Mouse (Mus musculus) heart, embryonic 13.5 days (tissue): ENCODE results near the gene Gphn. TPM values are rescaled to one million over a fixed set of nuclear protein-coding genes. Genes with fewer than 3 reads are reported as not detected.
A peak's percentile ranks its signal among the peaks of the same experiment; 100 is the strongest.

Source experiments
- ATAC-seq: fragments of 200-750 bp; cut with Nextera tagmentation; 2 replicates; pipeline ENCODE4 v1.8.0; 2017; ENCODE audit warnings: moderate TSS enrichment; ENCODE audit not compliant: insufficient number of reproducible peaks, low FRiP score, low TSS enrichment; ENCODE audit errors: extremely low read depth
- H3K27ac ChIP-seq: fragments of 300-500 bp; sonication (generic); replicated peaks from 2 replicates; pipeline ENCODE4 v1.5.1; 2015; ENCODE audit warnings: moderate library complexity, mild to moderate bottlenecking, inconsistent platforms
- H3K27me3 ChIP-seq: fragments of 300-500 bp; sonication (generic); replicated peaks from 2 replicates; pipeline ENCODE4 v1.6.1; 2015; ENCODE audit warnings: mild to moderate bottlenecking, inconsistent platforms
- H3K36me3 ChIP-seq: fragments of 300-500 bp; sonication (generic); 2 replicates; pipeline ENCODE4 v1.6.1; 2015; ENCODE audit warnings: mild to moderate bottlenecking, inconsistent platforms
- H3K4me1 ChIP-seq: fragments of 300-500 bp; sonication (generic); 2 replicates; pipeline ENCODE4 v1.6.1; 2015; ENCODE audit warnings: inconsistent platforms
- H3K4me2 ChIP-seq: fragments of 300-500 bp; sonication (generic); 2 replicates; pipeline ENCODE4 v1.6.1; 2015; ENCODE audit warnings: inconsistent platforms, mild to moderate bottlenecking, moderate library complexity
- H3K4me3 ChIP-seq: fragments of 300-500 bp; sonication (generic); 2 replicates; pipeline ENCODE4 v1.5.1; 2015; ENCODE audit warnings: moderate library complexity, mild to moderate bottlenecking, inconsistent platforms
- H3K9ac ChIP-seq: fragments of 300-500 bp; sonication (generic); 2 replicates; pipeline ENCODE4 v1.6.1; 2015; ENCODE audit warnings: inconsistent platforms, mild to moderate bottlenecking, moderate library complexity
- H3K9me3 ChIP-seq: fragments of 300-500 bp; sonication (generic); 2 replicates; pipeline ENCODE4 v1.6.1; 2016; ENCODE audit warnings: inconsistent platforms
- WGBS: fragments of 180-500 bp; shearing (Covaris S2); methylation state at CpG from one replicate; pipeline ENCODE4 v1.1.7; 2015; ENCODE audit warnings: mixed read lengths; 5-methylcytosine and 5-hydroxymethylcytosine counted together
- polyA plus RNA-seq: library from polyadenylated mRNA; unstranded; fragments of >200 nt; fragmentation: Nextera tagmentation; extraction: Ambion mirVana; gene quantifications from 2 replicates; pipeline ENCODE4 v1.2.1, GENCODE M21; 2015

Gphn gene
- polyA plus RNA-seq, result 10.2 and 11.6 TPM in 2 replicates

DNA sequence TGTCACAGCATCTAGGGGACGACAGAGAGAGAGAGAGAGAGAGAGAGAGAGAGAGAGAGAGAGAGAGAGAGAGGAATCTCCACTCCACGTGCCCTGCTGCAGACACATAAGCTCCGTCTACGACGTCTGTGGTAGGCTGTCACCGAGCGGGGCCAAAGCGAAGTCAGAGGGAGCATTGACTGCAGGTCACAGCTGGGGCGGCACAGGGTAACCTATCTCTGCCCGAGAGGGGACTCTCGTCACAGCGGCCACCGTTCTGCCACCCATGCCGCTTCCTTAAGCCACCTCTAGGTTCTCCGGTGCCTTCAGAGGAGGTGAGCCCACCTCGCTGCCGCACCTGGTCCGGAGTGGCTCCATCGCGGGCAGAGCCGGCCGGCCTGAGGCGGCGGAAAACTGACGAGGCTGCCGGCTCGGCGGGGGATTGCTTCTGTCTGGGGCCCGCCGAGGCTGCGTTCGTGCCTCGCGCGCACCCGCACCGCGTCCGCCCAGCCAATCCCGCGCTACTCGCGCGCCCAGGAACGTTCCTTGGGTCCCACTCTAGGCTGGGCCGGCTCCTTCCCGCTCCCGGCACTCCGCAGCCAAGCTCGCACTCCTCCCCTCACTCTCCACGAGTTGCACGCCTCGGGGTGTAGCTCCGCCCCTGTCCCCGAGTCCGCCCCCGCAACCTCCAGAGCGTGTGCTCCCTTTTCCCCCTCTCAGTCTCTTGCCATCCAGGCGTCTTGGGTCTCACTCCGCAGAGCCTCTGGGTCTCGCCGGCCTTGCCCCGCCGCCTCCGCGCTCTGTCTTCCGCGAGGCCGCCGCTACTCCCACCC lies at the start of gene Gphn:
Gene Gphn (plus strand): TSS at position 673 of the 812 bp plus-strand sequence.
- Histone ChIP-seq H3K9ac (peak within 1 kb of the TSS; percentile 93), H3K27me3 (no peaks in the 10 kb centered on the region), H3K4me3 (peak within 1 kb of the TSS; percentile 97), H3K36me3 (no peaks in the 10 kb centered on the region), H3K4me1 (peaks cover 10% of the 10 kb centered on the region), H3K9me3 (no peaks in the 10 kb centered on the region), H3K27ac (peak within 1 kb of the TSS; percentile 99), H3K4me2 (peak within 1 kb of the TSS; percentile 83)
- ATAC-seq, result peak; percentile 89
- WGBS, result under 1% methylated on average over 69 of the region's 70 CpGs

DNA sequence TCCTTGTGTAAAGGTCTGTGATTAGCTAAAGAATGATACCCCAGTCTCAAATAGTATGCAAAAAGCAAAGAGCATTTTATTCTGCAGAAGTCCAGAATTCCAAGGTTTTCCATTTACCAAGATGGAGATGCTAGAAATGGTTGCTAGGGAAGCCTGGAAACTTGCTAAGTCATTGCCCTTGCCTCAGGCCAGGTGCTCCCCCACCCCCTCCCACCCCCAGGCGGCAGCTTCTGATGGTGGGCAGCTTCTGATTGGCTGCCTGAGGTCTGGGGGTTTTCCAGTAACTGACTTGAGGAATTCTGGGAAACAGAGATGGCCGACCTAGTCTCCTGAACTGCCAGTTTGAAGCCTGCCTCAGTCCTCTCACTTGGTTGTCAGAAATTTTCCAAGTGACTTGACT lies 44.7 kb upstream of the Gphn start:
- no peak overlapping the region for H3K9ac ChIP-seq
- H3K27ac ChIP-seq, result no peak overlapping the region
- no peaks in the 10 kb centered on the region for H3K9me3 ChIP-seq
- H3K27me3 ChIP-seq, result no peaks in the 10 kb centered on the region
- no peak for ATAC-seq
- no peaks in the 10 kb centered on the region for H3K36me3 ChIP-seq
- no peaks in the 10 kb centered on the region for H3K4me1 ChIP-seq
- H3K4me2 ChIP-seq, result no peak overlapping the region
- H3K4me3 ChIP-seq, result no peak overlapping the region
- 65% methylated on average over 2 of the region's 2 CpGs for WGBS

DNA sequence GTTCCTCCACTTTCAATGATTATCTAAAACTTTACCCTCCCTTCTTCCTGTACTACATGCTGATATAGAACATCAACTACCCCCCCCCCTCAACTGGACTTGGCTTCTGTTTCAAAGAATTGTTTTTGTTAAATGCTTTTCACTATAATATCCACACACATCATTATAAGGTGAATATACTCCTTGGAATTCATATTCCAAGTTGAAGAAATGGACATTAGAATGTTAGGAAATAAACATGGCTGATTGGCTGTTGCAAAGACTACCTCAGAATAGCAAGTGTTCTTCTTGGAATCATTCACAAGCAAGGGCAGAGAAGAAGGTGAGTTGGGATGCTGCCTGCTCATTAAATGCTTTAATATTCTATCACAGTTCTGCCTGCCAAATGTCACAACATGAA lies 32.2 kb upstream of the Gphn start, which contains the start of gene Gm6657:
Gene Gm6657 (plus strand): TSS at position 301 of the 400 bp plus-strand sequence.
- Histone ChIP-seq H3K9ac (no peak within 1 kb of the TSS), H3K4me1 (no peaks in the 10 kb centered on the region), H3K9me3 (0 out of 2 replicates have a peak, but pooled peaks cover 5% of the 10 kb centered on the region), H3K27ac (no peak within 1 kb of the TSS), H3K27me3 (no peaks in the 10 kb centered on the region), H3K4me3 (no peak within 1 kb of the TSS), H3K4me2 (no peak within 1 kb of the TSS), H3K36me3 (no peaks in the 10 kb centered on the region)
- ATAC-seq, result no peak

DNA sequence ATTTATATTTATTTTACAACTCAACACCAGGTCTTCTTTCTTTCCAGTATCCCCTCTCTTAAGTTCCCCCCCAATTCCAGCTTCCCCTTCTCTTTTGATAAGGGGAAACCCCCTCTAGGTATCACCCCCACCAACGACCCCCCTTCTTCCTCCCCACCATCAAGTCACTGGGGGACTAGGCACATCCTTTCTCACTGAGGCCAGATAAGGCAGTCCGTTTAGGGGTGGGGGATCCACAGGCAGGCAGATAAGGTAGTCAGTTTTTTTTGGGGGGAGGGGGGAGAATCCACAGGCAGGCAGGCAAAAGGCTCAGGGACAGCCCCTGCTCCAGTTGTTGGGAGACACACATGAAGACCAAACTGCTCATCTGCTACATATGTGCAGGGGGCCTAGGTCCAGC lies 30.8 kb upstream of the Gphn start:
- H3K36me3 ChIP-seq, result no peaks in the 10 kb centered on the region
- H3K4me3 ChIP-seq, result no peak overlapping the region
- WGBS, result 18% methylated on average over 2 of the region's 2 CpGs
- 0 out of 2 replicates have a peak, but pooled peaks cover 5% of the 10 kb centered on the region for H3K9me3 ChIP-seq
- no peak overlapping the region for H3K9ac ChIP-seq
- H3K27ac ChIP-seq, result no peak overlapping the region
- no peak for ATAC-seq
- no peak overlapping the region for H3K4me2 ChIP-seq
- H3K27me3 ChIP-seq, result no peaks in the 10 kb centered on the region
- H3K4me1 ChIP-seq, result no peaks in the 10 kb centered on the region

DNA sequence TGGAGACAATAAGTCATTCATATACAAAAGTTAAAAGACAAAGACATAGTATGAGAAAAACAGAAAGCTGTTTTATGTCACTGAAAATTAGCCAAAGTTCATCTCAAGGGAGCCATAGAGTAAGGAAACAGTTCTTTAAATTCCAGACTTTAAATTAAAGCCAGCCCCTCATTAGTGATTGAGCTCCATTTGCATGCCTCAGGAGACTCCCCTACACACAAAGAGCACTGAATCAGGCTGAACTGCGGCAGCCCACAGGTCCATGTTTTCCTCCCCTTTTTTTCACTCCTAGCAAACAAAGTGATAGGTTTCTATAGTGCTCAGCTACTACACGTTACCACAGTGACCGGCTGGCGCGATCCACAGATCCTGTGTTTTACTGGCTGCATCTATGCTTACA lies 22.5 kb upstream of the Gphn start:
- Histone ChIP-seq H3K27me3 (no peaks in the 10 kb centered on the region), H3K27ac (no peak overlapping the region), H3K9ac (no peak overlapping the region), H3K36me3 (no peaks in the 10 kb centered on the region), H3K4me2 (no peak overlapping the region), H3K4me1 (peaks cover 5% of the 10 kb centered on the region; the same call in 1 of the 2 replicates), H3K4me3 (no peak overlapping the region), H3K9me3 (no peaks in the 10 kb centered on the region)
- no peak for ATAC-seq
- 74% methylated on average over 5 of the region's 5 CpGs for WGBS

DNA sequence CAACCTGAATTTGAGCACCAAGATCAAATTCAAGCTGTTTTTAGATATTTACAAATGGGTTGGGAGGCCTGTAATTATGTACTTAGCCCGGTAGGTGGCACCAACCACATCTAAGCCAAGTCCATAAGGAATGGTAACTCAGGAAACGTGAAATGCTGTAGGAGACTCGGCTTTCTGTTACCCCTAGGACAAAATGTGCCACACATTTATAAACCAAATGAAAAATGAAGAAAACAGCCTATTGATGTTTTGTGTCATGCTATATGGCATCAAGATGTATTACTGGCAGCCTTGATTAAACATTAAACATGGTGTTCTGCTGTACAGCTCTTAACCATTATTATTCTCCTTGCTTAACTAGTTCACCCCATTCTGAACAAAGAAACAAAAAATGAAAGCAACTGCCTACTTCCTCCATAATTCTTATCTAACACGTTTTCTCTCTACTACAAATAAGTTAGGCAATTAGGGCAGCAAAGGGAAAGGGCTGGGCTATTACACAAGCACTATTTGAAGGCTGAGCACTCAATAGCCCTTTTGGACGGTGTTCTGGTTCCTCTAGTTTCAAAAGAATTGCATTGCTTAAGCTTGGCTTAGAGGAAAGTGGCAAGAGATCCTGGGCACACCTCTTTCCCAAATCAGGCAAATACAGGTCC lies 20.1 kb upstream of the Gphn start:
- 13% methylated on average over 5 of the region's 5 CpGs for WGBS
- no peak overlapping the region for H3K27ac ChIP-seq
- no peaks in the 10 kb centered on the region for H3K27me3 ChIP-seq
- peak overlapping the region; percentile 62; the same call in 1 of the 2 replicates for H3K9ac ChIP-seq
- peak overlapping the region; percentile 20; the same call in 1 of the 2 replicates for H3K4me3 ChIP-seq
- no peak for ATAC-seq
- no peaks in the 10 kb centered on the region for H3K36me3 ChIP-seq
- no peaks in the 10 kb centered on the region for H3K9me3 ChIP-seq
- peaks cover 5% of the 10 kb centered on the region; the same call in 1 of the 2 replicates for H3K4me1 ChIP-seq
- peak overlapping the region; percentile 53 for H3K4me2 ChIP-seq

DNA sequence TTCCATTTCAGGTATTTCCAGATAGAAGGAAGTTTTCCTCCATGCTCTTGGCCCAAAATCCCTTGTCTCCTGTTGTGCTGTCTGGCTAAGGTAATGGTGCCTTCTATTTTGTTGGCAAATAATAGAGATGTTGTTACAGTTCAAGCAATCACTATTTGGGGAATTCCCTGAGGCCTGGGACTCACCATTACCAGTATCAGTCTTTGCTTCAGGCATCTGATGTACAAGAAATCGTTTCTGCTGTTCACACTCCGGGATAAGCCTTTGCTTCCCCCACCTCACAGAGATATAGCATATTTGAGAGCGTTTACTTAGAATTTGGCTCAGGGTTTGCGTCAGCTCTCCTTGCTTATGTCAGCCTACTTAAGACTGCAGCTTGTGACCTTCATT lies 19.6 kb upstream of the Gphn start:
- Histone ChIP-seq H3K27ac (no peak overlapping the region), H3K9ac (no peak overlapping the region), H3K27me3 (no peaks in the 10 kb centered on the region), H3K4me1 (peaks cover 5% of the 10 kb centered on the region; the same call in 1 of the 2 replicates), H3K36me3 (no peaks in the 10 kb centered on the region), H3K4me2 (no peak overlapping the region), H3K4me3 (no peak overlapping the region), H3K9me3 (no peaks in the 10 kb centered on the region)
- ATAC-seq, result no peak
- WGBS, result 61% methylated on average over 4 of the region's 4 CpGs

DNA sequence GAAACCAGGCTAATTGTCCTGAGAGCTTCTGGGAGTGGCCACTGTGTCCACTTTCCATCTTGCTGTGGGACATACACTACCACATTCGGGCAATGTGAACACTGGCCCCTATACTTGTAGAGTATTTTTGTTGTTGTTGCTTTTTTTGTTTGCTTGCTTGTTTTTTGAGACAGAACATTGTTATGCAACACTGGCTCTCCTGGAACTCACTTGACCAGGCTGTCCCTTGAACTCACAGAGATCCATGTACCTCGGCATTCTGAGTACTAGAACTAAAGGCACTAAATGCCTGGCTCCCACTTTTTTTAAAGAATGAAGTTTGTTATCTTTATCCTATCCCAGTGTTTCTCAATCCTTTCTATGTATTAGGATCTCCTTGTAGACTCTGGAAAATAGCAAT lies 16.3 kb upstream of the Gphn start:
- no peak overlapping the region for H3K27ac ChIP-seq
- 73% methylated on average over 2 of the region's 2 CpGs for WGBS
- ATAC-seq, result no peak
- H3K4me3 ChIP-seq, result no peak overlapping the region
- H3K4me1 ChIP-seq, result peaks cover 5% of the 10 kb centered on the region; the same call in 1 of the 2 replicates
- H3K9me3 ChIP-seq, result no peaks in the 10 kb centered on the region
- H3K36me3 ChIP-seq, result no peaks in the 10 kb centered on the region
- no peak overlapping the region for H3K9ac ChIP-seq
- H3K4me2 ChIP-seq, result no peak overlapping the region
- no peaks in the 10 kb centered on the region for H3K27me3 ChIP-seq

DNA sequence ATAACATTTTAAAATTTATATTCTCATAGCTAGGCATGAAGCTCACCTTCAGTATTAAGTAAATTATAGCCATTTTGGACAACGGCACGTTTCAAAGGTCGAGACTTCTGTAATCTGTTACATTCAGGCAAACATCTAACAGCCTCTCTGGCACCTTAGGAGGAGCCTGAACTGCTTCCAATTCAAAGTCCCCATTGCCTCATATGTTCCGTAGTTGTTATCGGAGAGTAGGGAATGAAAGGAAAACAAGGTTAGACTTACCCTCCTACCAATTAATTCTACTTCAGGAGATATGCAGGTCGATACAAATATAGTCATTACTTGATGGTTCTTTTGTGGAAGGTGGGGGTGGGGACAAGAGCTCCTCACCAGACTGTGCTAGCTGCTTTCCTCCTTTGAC lies 10.7 kb upstream of the Gphn start:
- H3K4me1 ChIP-seq, result no peaks in the 10 kb centered on the region

DNA sequence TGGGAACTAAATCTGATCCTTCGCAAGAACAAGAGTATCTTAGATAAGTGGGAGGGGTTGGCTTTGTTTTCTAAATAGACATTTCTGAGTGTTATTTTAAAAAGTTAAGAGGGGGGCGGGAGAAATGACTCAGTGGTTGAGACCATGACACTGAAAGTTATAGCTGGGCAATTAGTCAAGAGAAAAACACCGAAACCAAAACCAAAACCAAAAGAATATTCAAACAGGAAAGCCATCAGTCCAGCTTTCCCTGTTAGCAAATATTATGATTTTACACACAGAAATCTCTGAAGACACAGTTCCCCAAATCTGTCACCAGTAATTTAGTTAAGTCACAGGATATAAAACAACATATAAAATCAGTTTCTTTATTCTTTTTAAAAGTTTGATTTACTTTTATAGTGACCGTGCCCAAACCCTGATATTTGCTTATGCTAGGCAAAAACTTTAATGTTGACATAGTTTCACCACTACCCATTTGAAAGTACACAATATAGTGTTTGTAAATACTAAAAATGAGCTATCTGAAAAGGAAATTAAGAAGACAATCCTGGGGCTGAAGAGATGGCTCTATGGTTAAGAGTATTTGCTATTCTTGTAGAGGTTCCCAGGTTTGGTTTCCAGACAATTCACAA lies 6.9 kb upstream of the Gphn start:
- no peaks in the 10 kb centered on the region for H3K4me1 ChIP-seq
- 75% methylated on average over 4 of the region's 4 CpGs for WGBS
- H3K9me3 ChIP-seq, result no peaks in the 10 kb centered on the region
- no peaks in the 10 kb centered on the region for H3K27me3 ChIP-seq
- H3K4me3 ChIP-seq, result no peak overlapping the region
- no peaks in the 10 kb centered on the region for H3K36me3 ChIP-seq
- H3K4me2 ChIP-seq, result no peak overlapping the region
- H3K9ac ChIP-seq, result no peak overlapping the region
- no peak for ATAC-seq
- H3K27ac ChIP-seq, result no peak overlapping the region

More for the DNA sequence above, 10.7 kb upstream of the Gphn start:
- ATAC-seq, result no peak
- Histone ChIP-seq H3K27ac (no peak overlapping the region), H3K4me3 (no peak overlapping the region), H3K4me2 (no peak overlapping the region), H3K27me3 (no peaks in the 10 kb centered on the region), H3K9ac (no peak overlapping the region), H3K36me3 (no peaks in the 10 kb centered on the region), H3K9me3 (no peaks in the 10 kb centered on the region)
- WGBS, result 57% methylated on average over 6 of the region's 6 CpGs

DNA sequence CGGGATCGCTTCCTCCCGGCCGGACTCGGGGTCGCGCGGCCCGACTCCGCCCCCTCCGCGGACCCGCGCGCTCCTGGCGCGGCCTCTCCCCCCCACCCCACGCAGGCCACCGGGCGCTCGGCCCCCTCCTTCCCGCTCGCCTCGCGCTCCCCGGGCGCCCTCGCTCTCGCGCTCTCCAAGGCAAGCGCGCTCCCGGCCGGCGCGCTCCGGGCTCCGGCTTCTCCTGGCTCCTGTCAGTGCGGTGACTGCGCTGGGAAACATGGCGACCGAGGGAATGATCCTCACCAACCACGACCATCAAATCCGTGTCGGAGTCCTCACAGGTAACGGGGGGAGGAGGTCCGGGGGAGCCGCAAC lies 318 bp downstream of the Gphn start:
- peak; percentile 77 for ATAC-seq
- H3K9ac ChIP-seq, result peak overlapping the region; percentile 93
- H3K36me3 ChIP-seq, result no peaks in the 10 kb centered on the region
- H3K27me3 ChIP-seq, result no peaks in the 10 kb centered on the region
- peak overlapping the region; percentile 99 for H3K27ac ChIP-seq
- no peaks in the 10 kb centered on the region for H3K9me3 ChIP-seq
- under 1% methylated on average over 44 of the region's 48 CpGs for WGBS
- H3K4me3 ChIP-seq, result peak overlapping the region; percentile 97
- peak overlapping the region; percentile 83 for H3K4me2 ChIP-seq
- peaks cover 10% of the 10 kb centered on the region for H3K4me1 ChIP-seq
